Mouse (Mus musculus): ENCODE measurements around the gene Ube2c.
"Not testable (repeated sequence)": the region's sequence is repeated elsewhere in the genome, so short reads cannot be mapped to it uniquely, and the experiment has no call there.

Gene Ube2c

DNA sequence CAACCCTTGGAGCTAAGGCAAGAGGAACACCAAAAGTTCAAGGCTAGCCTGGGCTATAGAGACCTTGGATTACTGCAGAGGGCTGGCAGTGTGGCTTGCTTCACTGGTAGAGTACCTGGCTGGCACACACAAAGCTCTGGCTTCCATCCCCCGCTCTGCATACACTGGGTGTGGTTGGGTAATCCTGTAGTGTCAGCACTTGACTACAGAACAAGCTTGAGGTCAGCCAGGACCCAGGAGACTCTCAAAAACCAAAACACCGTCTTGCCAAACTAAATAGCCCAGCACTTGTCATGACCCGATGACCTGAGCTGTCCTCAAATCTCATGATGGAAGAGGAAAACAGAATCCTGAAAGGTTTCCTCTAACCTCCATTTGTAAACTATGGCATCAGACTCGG, 20.8 kb downstream of the Ube2c start:
- peak; percentile 84 to 90 for DNase-seq

DNA sequence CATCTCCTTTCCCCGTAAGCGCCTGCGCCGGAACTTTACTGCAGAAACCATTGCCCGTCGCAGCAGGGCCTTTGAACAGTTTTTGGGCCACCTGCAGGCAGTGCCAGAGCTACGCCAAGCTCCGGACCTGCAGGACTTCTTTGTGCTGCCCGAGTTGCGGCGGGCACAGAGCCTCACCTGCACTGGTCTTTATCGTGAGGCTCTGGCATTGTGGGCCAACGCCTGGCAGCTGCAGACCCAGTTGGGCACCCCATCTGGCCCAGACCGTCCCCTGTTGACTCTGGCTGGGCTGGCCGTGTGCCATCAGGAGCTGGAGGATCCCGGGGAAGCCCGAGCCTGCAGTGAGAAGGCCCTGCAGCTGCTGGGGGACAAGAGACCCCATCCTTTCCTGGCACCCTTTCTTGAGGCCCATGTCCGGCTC, 22.2 kb downstream of the Ube2c start:
- no peak for DNase-seq

GRCm38 (mm10) chr2:164792400-164793190, 22.9 kb downstream of the Ube2c start:
- no peak for DNase-seq

- DNase-seq, result peak; percentile 53 to 65
Observed at GRCm38 (mm10) chr2:164793236-164793635, 23.5 kb downstream of the Ube2c start.

DNA sequence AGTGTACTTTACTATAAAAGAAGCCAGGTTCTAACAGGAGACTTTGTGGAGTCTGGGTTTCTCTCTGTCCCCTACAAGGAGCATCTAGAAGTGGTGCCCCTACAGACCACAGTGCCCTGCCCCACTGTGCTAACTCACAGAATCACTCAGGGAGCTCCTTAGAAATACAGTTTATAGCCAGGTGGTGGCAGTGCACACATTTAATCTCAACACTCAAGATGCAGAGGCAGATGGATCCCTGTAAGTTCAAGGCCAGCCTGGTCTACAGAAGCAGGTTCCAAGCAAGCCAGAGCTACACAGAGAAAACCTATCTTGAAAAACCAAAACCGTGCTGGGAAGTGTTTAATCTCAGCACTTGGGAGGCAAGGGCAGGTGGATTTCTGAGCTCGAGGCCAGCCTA, 24.1 kb downstream of the Ube2c start:
- no peak for DNase-seq

- DNase-seq, result peak; percentile 81 to 89
Observed at GRCm38 (mm10) chr2:164794293-164794692, 24.6 kb downstream of the Ube2c start.

- no peak for DNase-seq
Observed at GRCm38 (mm10) chr2:164795868-164796267, 26.2 kb downstream of the Ube2c start.

DNA sequence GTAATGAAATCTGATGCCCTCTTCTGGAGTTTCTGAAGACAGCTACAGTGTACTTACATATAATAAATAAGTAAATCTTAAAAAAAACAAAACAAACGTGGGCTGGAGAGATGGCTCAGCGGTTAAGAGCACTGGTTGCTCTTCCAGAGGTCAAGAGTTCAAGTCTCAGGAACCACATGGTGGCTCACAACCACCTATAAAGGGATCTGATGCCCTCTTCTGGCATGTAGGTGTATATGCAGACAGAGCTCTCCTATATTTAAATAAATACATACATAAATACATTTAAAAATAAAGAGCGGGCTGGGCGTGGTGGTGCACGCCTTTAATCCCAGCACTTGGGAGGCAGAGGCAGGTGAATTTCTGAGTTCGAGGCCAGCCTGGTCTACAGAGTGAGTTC, 28.9 kb downstream of the Ube2c start:
- DNase-seq, result not testable (repeated sequence)

DNA sequence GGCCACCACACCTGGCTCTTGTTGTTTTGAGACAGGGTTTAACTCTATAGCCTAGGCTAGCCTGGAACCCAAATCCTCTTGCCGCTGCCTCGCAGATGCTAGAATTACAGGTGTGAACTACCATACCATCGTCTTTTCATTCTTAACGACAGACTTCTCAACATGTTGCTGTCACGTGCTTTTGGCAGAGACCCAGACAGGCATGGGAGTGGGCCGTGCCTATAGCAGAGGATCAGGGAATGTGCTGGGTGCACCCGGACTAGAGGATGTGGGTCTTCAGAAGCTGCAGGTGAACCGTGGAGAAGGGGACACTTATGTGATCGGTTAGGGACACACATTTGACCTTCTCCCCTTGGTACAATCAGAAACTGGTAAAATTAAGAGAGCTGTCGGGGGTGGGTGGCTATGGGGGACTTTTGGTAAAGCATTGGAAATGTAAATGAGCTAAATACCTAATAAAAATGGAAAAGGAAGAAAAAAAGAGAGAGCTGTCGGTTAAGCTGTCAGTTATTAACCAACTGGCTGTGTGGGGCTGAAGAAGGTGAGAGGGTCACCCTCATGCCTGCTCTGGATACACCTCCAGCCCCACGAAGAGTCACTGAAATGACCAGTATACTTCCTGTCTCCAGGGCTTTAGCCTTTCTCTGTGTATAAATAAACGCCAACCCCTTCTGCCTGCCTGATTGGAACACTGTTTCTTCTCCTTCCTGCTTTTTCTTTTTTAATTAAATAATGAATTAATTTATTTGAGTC, 30.7 kb downstream of the Ube2c start:
- DNase-seq, result no peak

GRCm38 (mm10) chr2:164803201-164803920, 33.7 kb downstream of the Ube2c start:
- no peak for DNase-seq

- no peak for DNase-seq
Observed at GRCm38 (mm10) chr2:164803921-164804313, 34.2 kb downstream of the Ube2c start.

- DNase-seq, result peak; percentile 98 to 99
Observed at GRCm38 (mm10) chr2:164804533-164805331, 35.0 kb downstream of the Ube2c start, which contains the start of the genes Acot8 and Zswim3. Acot8 (minus strand) TSS chr2:164804882. Zswim3 (plus strand) TSS chr2:164805098.

DNA sequence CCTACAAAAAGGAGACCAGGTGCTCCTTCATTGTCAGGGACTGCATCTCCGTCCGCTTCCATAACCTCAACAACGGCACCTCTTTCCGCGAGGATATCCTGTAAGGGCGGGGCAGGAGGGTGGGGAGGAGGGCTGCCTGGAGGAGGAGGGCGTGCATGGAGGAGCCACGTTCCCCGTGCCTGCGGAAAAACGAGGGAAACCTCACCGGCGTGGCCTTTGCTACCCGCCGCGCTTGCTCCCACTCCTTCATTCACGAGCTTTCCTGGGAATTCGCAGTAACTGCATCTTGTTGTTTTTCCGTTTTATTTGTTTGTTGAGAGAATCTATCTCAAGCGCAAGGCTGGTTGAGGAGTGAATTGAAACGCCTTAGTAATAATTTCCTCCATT, 35.6 kb downstream of the Ube2c start:
- no peak for DNase-seq

DNA sequence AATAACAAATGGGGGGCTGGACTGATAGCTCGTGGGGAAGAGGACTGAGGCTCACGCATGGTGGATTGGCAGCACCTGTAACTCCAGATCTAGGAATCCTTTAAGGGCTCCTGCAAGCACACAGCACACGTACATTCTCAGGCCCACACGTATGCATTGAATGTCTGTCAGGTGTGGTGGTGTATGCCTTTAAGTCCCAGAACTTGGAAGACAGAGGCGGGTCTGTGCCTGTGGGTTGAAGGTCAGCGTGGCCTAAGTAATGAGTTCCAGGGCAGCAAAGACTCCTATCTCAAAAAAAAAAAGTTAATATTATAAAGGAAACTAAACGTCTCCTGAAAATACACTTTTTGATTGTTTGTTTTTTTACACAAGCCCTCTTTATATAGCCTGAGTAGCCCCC, 36.9 kb downstream of the Ube2c start:
- DNase-seq, result no peak

GRCm38 (mm10) chr2:164813557-164813956, 43.9 kb downstream of the Ube2c start:
- DNase-seq, result no peak

GRCm38 (mm10) chr2:164815348-164815747, 45.6 kb downstream of the Ube2c start:
- no peak for DNase-seq

GRCm38 (mm10) chr2:164815821-164816220, 46.1 kb downstream of the Ube2c start:
- no peak for DNase-seq

GRCm38 (mm10) chr2:164817206-164817605, 47.5 kb downstream of the Ube2c start:
- no peak for DNase-seq

DNA sequence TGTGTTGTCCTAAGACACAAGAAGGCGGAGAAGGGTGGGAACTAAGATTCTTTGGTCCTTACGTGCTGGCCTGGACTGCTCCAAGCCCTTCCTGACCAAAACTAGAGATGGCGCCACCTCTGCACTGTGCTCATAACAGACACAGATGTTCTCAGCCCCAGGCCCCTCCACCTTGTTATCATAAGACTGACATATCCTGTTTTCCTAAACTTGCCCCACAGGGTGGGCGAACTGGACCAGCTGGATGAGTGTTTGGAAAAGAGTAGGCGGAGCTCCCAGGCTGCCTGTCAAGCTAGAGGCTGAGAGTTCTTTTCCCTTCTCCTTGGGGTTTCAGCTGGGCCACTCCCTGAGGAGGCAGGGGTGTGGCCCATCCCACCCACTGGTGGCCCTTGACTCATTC, 48.0 kb downstream of the Ube2c start:
- peak in 1 of 2 experiments; percentile 29 for DNase-seq

- DNase-seq, result no peak
Observed at GRCm38 (mm10) chr2:164821060-164821459, 51.4 kb downstream of the Ube2c start.

DNA sequence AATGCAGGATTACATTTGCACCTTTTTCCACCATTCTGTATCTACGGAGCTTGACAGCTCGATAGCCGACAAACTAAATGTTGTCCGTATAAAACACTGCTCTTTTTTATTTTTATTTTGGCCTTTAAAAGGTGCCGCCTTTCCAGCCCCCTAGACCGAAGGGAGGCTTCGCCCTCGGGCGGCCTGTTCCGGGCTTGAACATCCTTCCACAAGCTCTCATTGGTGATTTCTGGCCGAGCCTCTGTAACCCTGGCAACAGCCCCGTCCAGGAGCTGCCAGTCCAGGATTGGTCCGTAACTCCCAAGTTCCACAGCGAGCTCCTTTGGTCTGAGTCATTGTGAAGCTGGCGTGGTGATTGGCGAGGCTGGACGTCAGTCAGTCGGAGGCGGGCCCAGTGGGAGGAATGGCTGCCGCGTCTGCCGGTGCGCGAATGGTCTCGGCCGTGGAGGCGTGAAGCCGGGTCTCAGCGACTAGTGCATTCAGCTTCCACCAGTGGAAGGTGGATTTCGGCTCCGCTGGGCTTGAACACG, 53.0 kb downstream of the Ube2c start, which contains the start of gene Zswim1:
Gene Zswim1 (plus strand): TSS at position 51 of the 530 bp plus-strand sequence.
- peak; percentile 99 for DNase-seq

GRCm38 (mm10) chr2:164823181-164823585, 53.5 kb downstream of the Ube2c start:
- DNase-seq, result peak in 1 of 2 experiments; percentile 35
